Mouse (Mus musculus): ENCODE data around the gene Nup214. TPM values are rescaled to one million over a fixed set of nuclear protein-coding genes. Genes with fewer than 3 reads are reported as not detected.

Nup214 gene
- total and polyA plus RNA-seq, 3 experiments: 33.1 to 90.8 (median 55.5) TPM

DNA sequence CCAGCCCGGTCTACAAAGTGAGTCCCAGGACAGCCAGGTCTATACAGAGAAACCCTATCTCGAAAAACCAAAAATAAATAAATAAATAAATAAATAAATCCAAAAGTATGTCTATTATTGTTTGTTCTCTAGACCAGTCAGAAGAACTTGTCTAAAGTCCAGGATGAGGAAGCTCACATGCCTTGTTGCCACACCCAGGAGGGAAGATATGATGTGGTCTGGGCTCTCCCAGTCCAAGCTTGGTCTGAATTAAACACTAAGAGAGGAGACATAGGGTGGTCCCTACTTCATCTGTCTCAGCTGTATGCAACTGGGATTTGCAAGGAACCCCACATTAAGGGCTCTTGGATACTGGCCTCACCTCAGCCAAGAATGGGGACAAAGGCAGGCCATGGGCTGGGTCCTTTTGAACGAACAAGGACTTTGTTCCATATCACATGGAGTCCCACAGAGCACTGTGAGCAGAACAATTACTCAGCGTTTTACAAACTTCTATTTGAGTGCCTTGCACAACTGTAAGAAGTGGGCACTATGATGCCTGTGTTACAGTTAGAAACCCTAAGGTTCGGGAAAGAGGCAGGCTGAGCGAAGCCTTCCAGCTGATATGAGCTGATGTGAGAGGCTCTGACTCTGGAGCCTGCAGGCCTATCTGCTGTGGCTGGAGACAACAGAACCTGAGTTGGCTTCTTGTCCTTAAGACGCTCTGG is 119.9 kb downstream of the Nup214 start:
- DNase-seq (ENCODE audit: low spot score): no peak
- H3K4me3 ChIP-seq (ENCODE audit: low read depth, low read length): no peak overlapping the region
- ATAC-seq (ENCODE audit: extremely low read depth, insufficient number of reproducible peaks, low FRiP score, poor library complexity, severe bottlenecking): no peak
- TF ChIP-seq GATA2 (IDR thresholded peaks at IDR 0.05; ENCODE audit: borderline replicate concordance, low read depth, low read length) (no peak), TAL1 (conservative IDR thresholded peaks at IDR 0.05; ENCODE audit: low read depth, low read length) (no peak), CTCF (IDR thresholded peaks at IDR 0.05; ENCODE audit: low read depth, low read length) (no peak), POLR2AphosphoS5 (IDR thresholded peaks at IDR 0.05; ENCODE audit: insufficient replicate concordance, low read depth, low read length) (no peak), GATA1 (IDR thresholded peaks at IDR 0.05; ENCODE audit: borderline replicate concordance, low read length) (no peak)
- H3K4me1 ChIP-seq (ENCODE audit: insufficient read depth, low read depth, low read length): no peaks in the 10 kb centered on the region; the same call in 1 of the 2 replicates
- no peaks in the 10 kb centered on the region for H3K36me3 ChIP-seq (replicated peaks)
- H3K27me3 ChIP-seq (ENCODE audit: insufficient read depth, low read length): peaks cover 56% of the 10 kb centered on the region
- no peaks in the 10 kb centered on the region for H3K9me3 ChIP-seq (replicated peaks)

DNA sequence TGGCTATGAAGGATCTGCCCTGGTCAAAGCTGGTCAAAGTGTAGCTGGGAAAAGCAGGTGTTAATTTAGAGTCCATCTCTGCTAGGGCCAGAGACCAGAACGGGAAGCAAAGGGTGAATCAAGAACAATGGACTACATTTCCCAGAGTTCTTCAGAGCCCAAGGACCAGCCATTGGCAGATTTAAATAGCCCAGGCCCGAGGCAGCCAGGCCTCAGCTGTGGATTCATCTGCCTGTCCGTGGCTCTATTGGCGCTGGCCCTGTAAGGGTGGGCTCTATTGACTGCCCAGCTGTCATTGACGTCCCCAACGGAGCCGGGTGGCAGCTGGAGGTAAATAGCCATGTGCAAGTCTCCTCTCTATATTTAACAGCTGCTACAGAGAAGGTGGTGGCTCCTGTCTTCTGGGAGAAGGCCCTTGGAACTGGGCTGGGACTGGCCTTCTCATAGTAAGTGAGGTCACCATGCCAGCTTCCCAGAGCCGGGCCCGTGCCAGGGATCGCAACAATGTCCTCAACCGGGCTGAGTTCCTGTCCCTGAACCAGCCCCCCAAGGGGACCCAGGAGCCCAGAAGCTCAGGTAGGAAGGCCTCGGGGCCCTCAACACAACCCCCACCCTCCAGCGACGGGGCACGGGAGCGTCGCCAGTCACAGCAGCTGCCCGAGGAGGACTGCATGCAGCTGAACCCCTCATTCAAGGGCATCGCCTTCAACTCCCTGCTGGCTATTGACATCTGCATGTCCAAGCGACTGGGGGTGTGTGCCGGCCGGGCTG is 121.3 kb downstream of the Nup214 start, which contains the start of gene Plpp7:
Gene Plpp7 (plus strand): TSS at position 178 of the 771 bp plus-strand sequence.
- ATAC-seq (ENCODE audit: extremely low read depth, insufficient number of reproducible peaks, low FRiP score, poor library complexity, severe bottlenecking) (no peak), DNase-seq (ENCODE audit: low spot score) (no peak)
- TF ChIP-seq POLR2AphosphoS5 (IDR thresholded peaks at IDR 0.05; ENCODE audit: insufficient replicate concordance, low read depth, low read length) (no peak), CTCF (IDR thresholded peaks at IDR 0.05; ENCODE audit: low read depth, low read length) (no peak)
- H3K4me3 ChIP-seq (ENCODE audit: low read depth, low read length): no peak within 1 kb of the TSS
- no peaks in the 10 kb centered on the region; the same call in 1 of the 2 replicates for H3K4me1 ChIP-seq (ENCODE audit: insufficient read depth, low read depth, low read length)
- no peaks in the 10 kb centered on the region for H3K36me3 ChIP-seq (replicated peaks)
- H3K27me3 ChIP-seq (ENCODE audit: insufficient read depth, low read length): peaks cover 57% of the 10 kb centered on the region
- peaks cover 1% of the 10 kb centered on the region; the same call in 1 of the 2 replicates for H3K9me3 ChIP-seq (replicated peaks)

DNA sequence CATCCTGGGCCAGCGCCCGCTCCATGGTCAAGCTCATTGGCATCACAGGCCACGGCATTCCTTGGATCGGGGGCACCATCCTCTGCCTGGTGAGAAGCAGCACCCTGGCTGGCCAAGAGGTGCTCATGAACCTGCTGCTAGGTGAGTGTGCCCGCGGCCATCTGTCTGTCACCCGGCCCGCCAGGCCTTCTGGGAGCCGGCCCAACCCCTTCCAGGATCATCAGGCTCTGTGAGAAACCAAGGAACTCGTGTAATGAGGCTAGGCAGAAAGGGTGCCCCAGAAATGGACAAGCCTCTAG is 121.8 kb downstream of the Nup214 start:
- H3K4me3 ChIP-seq (ENCODE audit: low read depth, low read length): no peak overlapping the region

DNA sequence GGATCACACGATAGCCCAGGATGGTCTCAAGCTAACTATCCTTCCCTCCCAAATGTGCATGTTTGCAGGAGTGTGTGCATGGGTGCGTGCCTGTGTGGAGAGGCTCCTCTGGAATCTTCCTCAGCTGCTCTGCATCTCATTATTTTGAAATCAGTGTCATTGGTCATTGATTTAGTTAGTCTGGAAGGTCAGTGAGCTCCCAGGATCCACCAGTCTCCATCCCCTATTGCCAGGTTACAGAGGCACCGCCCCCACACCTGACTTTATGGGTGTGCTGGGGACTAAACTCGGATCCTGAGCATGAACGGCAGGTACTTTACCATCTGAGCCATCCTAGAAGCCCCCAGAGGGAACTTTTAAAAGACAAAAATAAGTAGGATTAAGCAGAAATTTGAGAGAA is 128.7 kb downstream of the Nup214 start:
- no peaks in the 10 kb centered on the region for H3K36me3 ChIP-seq (replicated peaks)
- no peak overlapping the region for H3K4me3 ChIP-seq (ENCODE audit: low read depth, low read length)
- H3K27me3 ChIP-seq (ENCODE audit: insufficient read depth, low read length): peaks cover 73% of the 10 kb centered on the region
- ATAC-seq (ENCODE audit: extremely low read depth, insufficient number of reproducible peaks, low FRiP score, poor library complexity, severe bottlenecking) (no peak), DNase-seq (ENCODE audit: low spot score) (no peak)
- H3K4me1 ChIP-seq (ENCODE audit: insufficient read depth, low read depth, low read length): no peaks in the 10 kb centered on the region
- H3K9me3 ChIP-seq (replicated peaks): peaks cover 5% of the 10 kb centered on the region; the same call in 1 of the 2 replicates
- TF ChIP-seq TAL1 (conservative IDR thresholded peaks at IDR 0.05; ENCODE audit: low read depth, low read length) (no peak), GATA2 (IDR thresholded peaks at IDR 0.05; ENCODE audit: borderline replicate concordance, low read depth, low read length) (no peak), CTCF (IDR thresholded peaks at IDR 0.05; ENCODE audit: low read depth, low read length) (no peak), GATA1 (IDR thresholded peaks at IDR 0.05; ENCODE audit: borderline replicate concordance, low read length) (no peak), POLR2AphosphoS5 (IDR thresholded peaks at IDR 0.05; ENCODE audit: insufficient replicate concordance, low read depth, low read length) (no peak)

More for the DNA sequence above, 121.8 kb downstream of the Nup214 start:
- ATAC-seq (ENCODE audit: extremely low read depth, insufficient number of reproducible peaks, low FRiP score, poor library complexity, severe bottlenecking): no peak
- no peak for TF ChIP-seq TAL1 (conservative IDR thresholded peaks at IDR 0.05; ENCODE audit: low read depth, low read length)
- TF ChIP-seq POLR2AphosphoS5 (IDR thresholded peaks at IDR 0.05; ENCODE audit: insufficient replicate concordance, low read depth, low read length): no peak
- TF ChIP-seq GATA1 (IDR thresholded peaks at IDR 0.05; ENCODE audit: borderline replicate concordance, low read length): no peak
- no peak for TF ChIP-seq GATA2 (IDR thresholded peaks at IDR 0.05; ENCODE audit: borderline replicate concordance, low read depth, low read length)
- TF ChIP-seq CTCF (IDR thresholded peaks at IDR 0.05; ENCODE audit: low read depth, low read length): no peak
- Histone ChIP-seq H3K9me3 (replicated peaks) (peaks cover 5% of the 10 kb centered on the region; the same call in 1 of the 2 replicates), H3K27me3 (ENCODE audit: insufficient read depth, low read length) (peaks cover 60% of the 10 kb centered on the region), H3K4me1 (ENCODE audit: insufficient read depth, low read depth, low read length) (no peaks in the 10 kb centered on the region; the same call in 1 of the 2 replicates), H3K36me3 (replicated peaks) (no peaks in the 10 kb centered on the region)
- DNase-seq (ENCODE audit: low spot score): no peak

DNA sequence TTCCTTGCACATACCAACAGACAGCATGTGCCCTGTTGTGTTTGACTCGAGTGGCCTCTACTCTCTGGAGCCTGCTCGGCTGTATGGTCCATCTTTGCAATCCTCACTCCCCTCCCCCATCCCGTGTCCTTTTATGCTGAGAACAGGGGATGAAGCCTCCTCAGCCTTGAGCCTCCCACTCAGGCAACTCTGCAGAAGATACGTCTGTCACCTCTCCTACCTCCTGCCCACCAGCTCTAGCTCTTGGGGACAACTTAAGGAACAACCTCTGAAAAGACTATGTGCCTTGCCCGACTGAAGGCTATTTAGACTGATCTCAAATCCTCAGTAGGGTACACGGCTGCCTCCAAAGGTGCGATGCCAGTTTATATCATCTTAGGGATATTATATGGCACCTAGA is 129.3 kb downstream of the Nup214 start:
- no peak for DNase-seq (ENCODE audit: low spot score)
- ATAC-seq (ENCODE audit: extremely low read depth, insufficient number of reproducible peaks, low FRiP score, poor library complexity, severe bottlenecking): no peak
- no peaks in the 10 kb centered on the region for H3K4me1 ChIP-seq (ENCODE audit: insufficient read depth, low read depth, low read length)
- no peak for TF ChIP-seq TAL1 (conservative IDR thresholded peaks at IDR 0.05; ENCODE audit: low read depth, low read length)
- no peak for TF ChIP-seq GATA2 (IDR thresholded peaks at IDR 0.05; ENCODE audit: borderline replicate concordance, low read depth, low read length)
- TF ChIP-seq GATA1 (IDR thresholded peaks at IDR 0.05; ENCODE audit: borderline replicate concordance, low read length): no peak
- no peak for TF ChIP-seq POLR2AphosphoS5 (IDR thresholded peaks at IDR 0.05; ENCODE audit: insufficient replicate concordance, low read depth, low read length)
- TF ChIP-seq CTCF (IDR thresholded peaks at IDR 0.05; ENCODE audit: low read depth, low read length): no peak
- no peaks in the 10 kb centered on the region for H3K36me3 ChIP-seq (replicated peaks)
- H3K27me3 ChIP-seq (ENCODE audit: insufficient read depth, low read length): peaks cover 71% of the 10 kb centered on the region
- no peak overlapping the region for H3K4me3 ChIP-seq (ENCODE audit: low read depth, low read length)
- peaks cover 5% of the 10 kb centered on the region; the same call in 1 of the 2 replicates for H3K9me3 ChIP-seq (replicated peaks)

Other genes starting within 250 kb of the Nup214 start
- gene Qrfp, start 163.9 kb upstream of the Nup214 start, total RNA-seq (2014; fragmentation: Nextera tagmentation): not detected in 2 replicates
- 0.11 TPM in 1 of 2 replicates, not detected in the other for gene Qrfp, start 163.9 kb upstream of the Nup214 start, total RNA-seq (2017)
- not detected in 2 replicates for gene Qrfp, start 163.9 kb upstream of the Nup214 start, polyA plus RNA-seq (2012)
- gene Fibcd1, start 128.4 kb upstream of the Nup214 start, total RNA-seq (2014; fragmentation: Nextera tagmentation): not detected in 2 replicates
- gene Fibcd1, start 128.4 kb upstream of the Nup214 start, total RNA-seq (2017): 0.11 TPM in 1 of 2 replicates, not detected in the other
- not detected in 2 replicates for gene Fibcd1, start 128.4 kb upstream of the Nup214 start, polyA plus RNA-seq (2012)
- gene Lamc3, start 87.1 kb upstream of the Nup214 start, total RNA-seq (2014; fragmentation: Nextera tagmentation): not detected in 2 replicates
- gene Lamc3, start 87.1 kb upstream of the Nup214 start, total RNA-seq (2017): not detected in 2 replicates
- not detected in 2 replicates for gene Lamc3, start 87.1 kb upstream of the Nup214 start, polyA plus RNA-seq (2012)
- not detected in 2 replicates for gene Aif1l, start 24.3 kb upstream of the Nup214 start, total RNA-seq (2014; fragmentation: Nextera tagmentation)
- gene Aif1l, start 24.3 kb upstream of the Nup214 start, total RNA-seq (2017): 0.22 and 0.23 TPM in 2 replicates
- gene Aif1l, start 24.3 kb upstream of the Nup214 start, polyA plus RNA-seq (2012): not detected in 2 replicates
- 21.7 and 24.7 TPM in 2 replicates for gene Fam78a, start 110.4 kb downstream of the Nup214 start, total RNA-seq (2014; fragmentation: Nextera tagmentation)
- 25.3 and 27.4 TPM in 2 replicates for gene Fam78a, start 110.4 kb downstream of the Nup214 start, total RNA-seq (2017)
- gene Fam78a, start 110.4 kb downstream of the Nup214 start, polyA plus RNA-seq (2012): 49.2 and 54.5 TPM in 2 replicates
- gene Plpp7, start 121.1 kb downstream of the Nup214 start, total RNA-seq (2014; fragmentation: Nextera tagmentation): not detected in 2 replicates
- gene Plpp7, start 121.1 kb downstream of the Nup214 start, total RNA-seq (2017): 0.41 and 0.44 TPM in 2 replicates
- gene Plpp7, start 121.1 kb downstream of the Nup214 start, polyA plus RNA-seq (2012): 0.42 and 0.44 TPM in 2 replicates
- 147 and 160 TPM in 2 replicates for gene Prrc2b, start 176.6 kb downstream of the Nup214 start, total RNA-seq (2014; fragmentation: Nextera tagmentation)
- 16.0 and 17.1 TPM in 2 replicates for gene Prrc2b, start 176.6 kb downstream of the Nup214 start, total RNA-seq (2017)
- 90.5 and 103 TPM in 2 replicates for gene Prrc2b, start 176.6 kb downstream of the Nup214 start, polyA plus RNA-seq (2012)